Mouse (Mus musculus) kidney, postnatal 0 days (tissue): ENCODE data around the gene Gm10073. TPM values are rescaled to one million over a fixed set of nuclear protein-coding genes. Genes with fewer than 3 reads are reported as not detected.
A peak's percentile ranks its signal among the peaks of the same experiment; 100 is the strongest.
"Not testable (repeated sequence)": the region's sequence is repeated elsewhere in the genome, so short reads cannot be mapped to it uniquely, and the experiment has no call there.

ENCODE experiments used
- ATAC-seq: fragments of 200-750 bp; cut with Nextera tagmentation; replicated peaks from 2 replicates; pipeline ENCODE4 v1.8.0; 2017; ENCODE audit warnings: low read depth, moderate number of reproducible peaks, moderate TSS enrichment, moderate library complexity; ENCODE audit not compliant: low FRiP score
- DNase-seq: peaks from one replicate; pipeline ENCODE4 v3.0.0-alpha.2; 2016; ENCODE audit warnings: low spot score
- H3K27ac ChIP-seq: fragments of 300-500 bp; sonication (generic); 2 replicates; pipeline ENCODE4 v1.5.1; 2014; ENCODE audit warnings: mild to moderate bottlenecking
- H3K27me3 ChIP-seq: fragments of 300-500 bp; sonication (generic); 2 replicates; pipeline ENCODE4 v1.6.1; 2014; ENCODE audit warnings: low read length, mixed read lengths; ENCODE audit not compliant: insufficient read depth
- H3K36me3 ChIP-seq: fragments of 300-500 bp; sonication (generic); 2 replicates; pipeline ENCODE4 v1.6.1; 2014; ENCODE audit warnings: low read length, mixed read lengths; ENCODE audit not compliant: insufficient read depth
- H3K4me1 ChIP-seq: fragments of 300-500 bp; sonication (generic); replicated peaks from 2 replicates; pipeline ENCODE4 v1.6.1; 2014; ENCODE audit warnings: antibody characterized with exemption, low read length, mixed read lengths; ENCODE audit not compliant: insufficient read depth
- H3K4me2 ChIP-seq: fragments of 300-500 bp; sonication (generic); 2 replicates; pipeline ENCODE4 v1.6.1; 2014; ENCODE audit warnings: mild to moderate bottlenecking, low read length, moderate library complexity, mixed read lengths
- H3K4me3 ChIP-seq: fragments of 300-500 bp; sonication (generic); replicated peaks from 2 replicates; pipeline ENCODE4 v1.5.1; 2014; ENCODE audit warnings: low read depth, low read length
- H3K9ac ChIP-seq: fragments of 300-500 bp; sonication (generic); 2 replicates; pipeline ENCODE4 v1.6.1; 2014; ENCODE audit warnings: low read depth, low read length
- H3K9me3 ChIP-seq: fragments of 300-500 bp; sonication (generic); replicated peaks from 2 replicates; pipeline ENCODE4 v1.6.1; 2016; ENCODE audit warnings: low read length, inconsistent platforms, mixed read lengths
- CTCF ChIP-seq: IDR thresholded peaks from 2 replicates; pipeline ENCODE4 v1.5.1; 2016; ENCODE audit warnings: antibody characterized with exemption, low read depth, mild to moderate bottlenecking, moderate library complexity
- WGBS: fragments of 180-500 bp; shearing (Covaris S2); extraction: QIAGEN DNeasy Blood & Tissue Kit; methylation state at CpG from one replicate; pipeline ENCODE4 v1.1.7; 2014; 5-methylcytosine and 5-hydroxymethylcytosine counted together
- polyA plus RNA-seq: library from polyadenylated mRNA; unstranded; fragments of >200 nt; fragmentation: Nextera tagmentation; extraction: Ambion mirVana; gene quantifications from 2 replicates; pipeline ENCODE4 v1.2.1, GENCODE M21; 2015

Gene Gm10073
- polyA plus RNA-seq, 1 experiment from 2014 or later, result 15.1 TPM

GRCm38 (mm10) chr8:106609076-106609903 is 36.0 kb upstream of the Gm10073 start:
- no peak overlapping the region for H3K9ac ChIP-seq
- H3K4me3 ChIP-seq, result no peak overlapping the region
- H3K27me3 ChIP-seq, result no peaks in the 10 kb centered on the region; the same call in 1 of the 2 replicates
- DNase-seq, result no peak
- TF ChIP-seq CTCF, result no peak
- no peaks in the 10 kb centered on the region for H3K36me3 ChIP-seq
- no peak overlapping the region for H3K27ac ChIP-seq
- H3K9me3 ChIP-seq, result no peaks in the 10 kb centered on the region
- H3K4me1 ChIP-seq, result no peaks in the 10 kb centered on the region
- 58% methylated on average over 7 of the region's 7 CpGs for WGBS
- no peak overlapping the region for H3K4me2 ChIP-seq
- no peak for ATAC-seq

- no peak for TF ChIP-seq CTCF
- no peak overlapping the region for H3K27ac ChIP-seq
- no peak for DNase-seq
Measured at GRCm38 (mm10) chr8:106608425-106608824, 35.2 kb upstream of the Gm10073 start.

GRCm38 (mm10) chr8:106607783-106608182 is 34.5 kb upstream of the Gm10073 start:
- DNase-seq, H3K4me1 ChIP-seq, ATAC-seq, H3K36me3 ChIP-seq, H3K9me3 ChIP-seq, H3K27me3 ChIP-seq, H3K27ac ChIP-seq, H3K9ac ChIP-seq, H3K4me3 ChIP-seq, H3K4me2 ChIP-seq: not testable (repeated sequence)
- WGBS, result 94% methylated on average over 3 of the region's 4 CpGs

More at GRCm38 (mm10) chr8:106608425-106608824, 35.2 kb upstream of the Gm10073 start:
- WGBS, result 19% methylated on average over 3 of the region's 3 CpGs
- Histone ChIP-seq H3K36me3 (no peaks in the 10 kb centered on the region), H3K4me2 (no peak overlapping the region), H3K27me3 (peaks cover 5% of the 10 kb centered on the region; the same call in 1 of the 2 replicates), H3K9ac (no peak overlapping the region), H3K4me1 (no peaks in the 10 kb centered on the region), H3K9me3 (no peaks in the 10 kb centered on the region), H3K4me3 (no peak overlapping the region)
- ATAC-seq, result no peak

- Histone ChIP-seq H3K36me3 (no peaks in the 10 kb centered on the region), H3K4me2 (peak overlapping the region; percentile 10; the same call in 1 of the 2 replicates), H3K9me3 (no peaks in the 10 kb centered on the region), H3K4me1 (no peaks in the 10 kb centered on the region), H3K4me3 (no peak overlapping the region), H3K9ac (no peak overlapping the region), H3K27ac (no peak overlapping the region), H3K27me3 (peaks cover 17% of the 10 kb centered on the region; the same call in 1 of the 2 replicates)
- no peak for TF ChIP-seq CTCF
- ATAC-seq (no peak), DNase-seq (no peak)
- 37% methylated on average over 14 of the region's 15 CpGs for WGBS
Measured at GRCm38 (mm10) chr8:106606601-106607145, 33.4 kb upstream of the Gm10073 start.

- no peak overlapping the region for H3K4me3 ChIP-seq
- H3K4me1 ChIP-seq, result no peaks in the 10 kb centered on the region
- TF ChIP-seq CTCF, result no peak
- no peaks in the 10 kb centered on the region for H3K36me3 ChIP-seq
- no peak overlapping the region for H3K9ac ChIP-seq
- 42% methylated on average over 4 of the region's 4 CpGs for WGBS
- H3K27me3 ChIP-seq, result peaks cover 17% of the 10 kb centered on the region; the same call in 1 of the 2 replicates
- no peak for ATAC-seq
- H3K9me3 ChIP-seq, result no peaks in the 10 kb centered on the region
- H3K4me2 ChIP-seq, result no peak overlapping the region
- no peak overlapping the region for H3K27ac ChIP-seq
- no peak for DNase-seq
Measured at GRCm38 (mm10) chr8:106606121-106606520, 32.9 kb upstream of the Gm10073 start.

- 72% methylated on average over 7 of the region's 7 CpGs for WGBS
- Histone ChIP-seq H3K4me2 (no peak overlapping the region), H3K27ac (no peak overlapping the region)
Measured at GRCm38 (mm10) chr8:106605657-106606056, 32.4 kb upstream of the Gm10073 start.

More at GRCm38 (mm10) chr8:106605657-106606056, 32.4 kb upstream of the Gm10073 start:
- Histone ChIP-seq H3K4me3 (no peak overlapping the region; the same call in 1 of the 2 replicates), H3K36me3 (no peaks in the 10 kb centered on the region), H3K9me3 (no peaks in the 10 kb centered on the region), H3K4me1 (no peaks in the 10 kb centered on the region), H3K9ac (no peak overlapping the region), H3K27me3 (peaks cover 17% of the 10 kb centered on the region; the same call in 1 of the 2 replicates)
- TF ChIP-seq CTCF, result no peak
- DNase-seq (no peak), ATAC-seq (no peak)
